Mouse (Mus musculus) intestine, embryonic 14.5 days (tissue): ENCODE measurements around the gene Aanat. TPM values are rescaled to one million over a fixed set of nuclear protein-coding genes. Genes with fewer than 3 reads are reported as not detected.

ENCODE experiments used
- ATAC-seq: fragments of 200-750 bp; cut with Nextera tagmentation; replicated peaks from 2 replicates; pipeline ENCODE4 v1.8.0; 2017; ENCODE audit warnings: low read depth, moderate number of reproducible peaks, moderate TSS enrichment, moderate library complexity; ENCODE audit not compliant: low FRiP score, low TSS enrichment
- DNase-seq: peaks from one replicate; pipeline ENCODE4 v3.0.0-alpha.2; 2018; ENCODE audit warnings: low spot score
- H3K27ac ChIP-seq: fragments of 300-500 bp; sonication (generic); 2 replicates; pipeline ENCODE4 v1.5.1; 2014; ENCODE audit warnings: low read depth, mild to moderate bottlenecking, control low read depth
- H3K27me3 ChIP-seq: fragments of 300-500 bp; sonication (generic); replicated peaks from 2 replicates; pipeline ENCODE4 v1.6.1; 2014; ENCODE audit warnings: low read length, control low read depth; ENCODE audit not compliant: control insufficient read depth, insufficient read depth
- H3K36me3 ChIP-seq: fragments of 300-500 bp; sonication (generic); 2 replicates; pipeline ENCODE4 v1.6.1; 2014; ENCODE audit warnings: low read length, control low read depth; ENCODE audit not compliant: control insufficient read depth, insufficient read depth
- H3K4me1 ChIP-seq: fragments of 300-500 bp; sonication (generic); replicated peaks from 2 replicates; pipeline ENCODE4 v1.6.1; 2014; ENCODE audit warnings: low read length, control low read depth, mixed read lengths; ENCODE audit not compliant: control insufficient read depth, insufficient read depth
- H3K4me2 ChIP-seq: fragments of 300-500 bp; sonication (generic); 2 replicates; pipeline ENCODE4 v1.6.1; 2014; ENCODE audit warnings: low read length
- H3K4me3 ChIP-seq: fragments of 300-500 bp; sonication (generic); 2 replicates; pipeline ENCODE4 v1.5.1; 2014; ENCODE audit warnings: low read depth, low read length, control low read depth, mixed read lengths
- H3K9ac ChIP-seq: fragments of 300-500 bp; sonication (generic); 2 replicates; pipeline ENCODE4 v1.6.1; 2014; ENCODE audit warnings: mild to moderate bottlenecking, low read length
- H3K9me3 ChIP-seq: fragments of 300-500 bp; sonication (generic); 2 replicates; pipeline ENCODE4 v1.6.1; 2016; ENCODE audit warnings: low read length, control low read depth; ENCODE audit not compliant: control insufficient read depth
- WGBS: fragments of 180-500 bp; shearing (Covaris S2); extraction: QIAGEN DNeasy Blood & Tissue Kit; methylation state at CpG from one replicate; pipeline ENCODE4 v1.1.7; 2014; 5-methylcytosine and 5-hydroxymethylcytosine counted together
- polyA plus RNA-seq: library from polyadenylated mRNA; unstranded; fragments of >200 nt; fragmentation: Nextera tagmentation; extraction: Ambion mirVana; gene quantifications from 2 replicates; pipeline ENCODE4 v1.2.1, GENCODE M21; 2014

Gene Aanat
- polyA plus RNA-seq, 1 experiment from 2014 or later = not detected

DNA sequence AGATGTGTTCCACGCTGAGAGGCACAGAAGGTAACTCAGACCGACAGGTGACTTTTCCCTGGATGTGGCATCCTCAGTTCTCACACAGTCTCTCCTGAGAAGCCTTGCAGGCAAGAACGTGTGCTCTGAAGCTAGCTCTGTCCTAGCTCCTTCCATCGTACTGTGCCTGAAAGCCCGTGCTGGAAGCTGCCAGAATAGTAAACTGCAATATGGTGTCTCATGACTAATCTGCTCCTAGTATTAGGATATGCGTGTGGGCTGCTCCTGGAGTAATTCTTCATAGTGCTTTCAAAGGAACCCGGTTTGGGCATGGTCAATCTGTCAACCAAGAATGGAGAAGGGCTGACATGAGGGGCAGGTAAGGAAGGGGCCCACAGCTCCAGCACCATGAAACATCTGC lies 15.4 kb upstream of the Aanat start:
- Histone ChIP-seq H3K36me3 (no peaks in the 10 kb centered on the region), H3K9me3 (no peaks in the 10 kb centered on the region), H3K4me1 (peaks cover 26% of the 10 kb centered on the region), H3K27me3 (no peaks in the 10 kb centered on the region), H3K4me2 (no peak overlapping the region), H3K4me3 (no peak overlapping the region), H3K9ac (no peak overlapping the region), H3K27ac (no peak overlapping the region)
- DNase-seq (no peak), ATAC-seq (no peak)
- 76% methylated on average over 7 of the region's 7 CpGs for WGBS

- no peaks in the 10 kb centered on the region for H3K9me3 ChIP-seq
- H3K36me3 ChIP-seq = no peaks in the 10 kb centered on the region
- H3K27ac ChIP-seq = no peak overlapping the region
- 74% methylated on average over 19 of the region's 19 CpGs for WGBS
- DNase-seq (no peak), ATAC-seq (no peak; the same call in 1 of the 2 replicates)
- H3K27me3 ChIP-seq = no peaks in the 10 kb centered on the region
- H3K4me3 ChIP-seq = no peak overlapping the region
- H3K4me1 ChIP-seq = peaks cover 24% of the 10 kb centered on the region
- no peak overlapping the region for H3K9ac ChIP-seq
- no peak overlapping the region for H3K4me2 ChIP-seq
Observed at GRCm38 (mm10) chr11:116571767-116572679, 14.2 kb upstream of the Aanat start.

DNA sequence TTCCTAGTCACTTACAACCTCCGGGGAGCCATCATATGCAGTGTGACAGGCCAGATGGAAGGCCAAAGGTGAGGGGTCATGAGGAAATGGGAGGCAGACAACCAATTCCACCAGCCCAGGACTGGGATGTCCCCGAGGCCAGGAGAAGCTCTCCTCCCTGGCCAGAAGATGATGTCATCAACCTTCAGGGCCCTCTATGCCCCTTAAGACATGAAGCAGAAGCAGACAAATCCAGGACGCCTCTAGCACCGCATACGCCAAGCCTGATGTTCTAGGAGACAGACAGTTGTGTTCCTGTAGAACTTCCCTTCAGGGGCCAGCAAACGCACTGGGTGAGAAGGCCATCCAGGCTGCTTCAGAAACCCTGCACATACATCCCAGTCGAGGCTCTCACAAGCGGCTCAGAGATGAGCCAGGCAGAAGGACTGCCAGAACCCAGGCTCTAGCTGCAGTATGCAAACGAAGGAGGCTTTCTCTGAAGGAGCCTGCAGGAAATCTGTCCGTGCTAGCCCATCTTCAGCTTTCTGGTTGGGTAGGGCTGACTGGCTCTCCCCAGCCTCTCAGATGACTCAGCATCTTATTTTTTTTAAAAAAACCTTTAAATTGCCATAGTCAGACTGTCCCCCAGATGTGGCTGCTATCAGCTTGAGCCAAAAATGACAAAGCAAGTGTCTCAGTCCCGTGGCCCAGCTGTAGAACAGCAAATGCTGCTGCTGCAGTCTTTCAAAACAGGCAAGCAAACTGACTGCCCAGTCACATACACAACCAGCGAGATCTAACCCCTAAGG lies 13.3 kb upstream of the Aanat start:
- H3K4me2 ChIP-seq = no peak overlapping the region
- no peak overlapping the region for H3K27ac ChIP-seq
- no peaks in the 10 kb centered on the region for H3K27me3 ChIP-seq
- H3K4me1 ChIP-seq = peaks cover 24% of the 10 kb centered on the region
- WGBS = 46% methylated on average over 12 of the region's 12 CpGs
- no peak for ATAC-seq
- H3K4me3 ChIP-seq = no peak overlapping the region
- H3K36me3 ChIP-seq = no peaks in the 10 kb centered on the region
- H3K9ac ChIP-seq = no peak overlapping the region
- DNase-seq = no peak
- H3K9me3 ChIP-seq = no peaks in the 10 kb centered on the region

DNA sequence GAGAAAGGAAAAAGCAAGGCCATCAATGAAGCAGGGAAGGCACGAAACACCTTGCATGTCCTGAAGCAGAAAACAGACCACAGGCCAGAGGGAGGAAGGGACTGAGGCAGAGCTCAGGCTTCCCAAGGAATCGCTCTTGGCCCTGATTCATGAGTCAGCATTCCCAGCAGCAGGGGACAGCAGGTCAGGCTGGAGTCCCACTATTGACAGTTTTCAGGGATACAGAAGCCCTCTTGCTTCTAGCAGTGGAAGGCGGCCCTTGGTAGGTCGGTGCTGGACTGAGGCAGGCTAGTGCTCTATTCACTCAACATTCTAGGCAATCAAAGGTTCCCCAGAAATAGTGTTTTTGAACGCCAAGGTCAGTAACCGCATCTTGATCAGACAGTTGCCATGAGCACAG lies 11.7 kb upstream of the Aanat start:
- H3K4me2 ChIP-seq = no peak overlapping the region
- no peak overlapping the region for H3K4me3 ChIP-seq
- no peak overlapping the region for H3K27ac ChIP-seq
- 66% methylated on average over 6 of the region's 6 CpGs for WGBS
- no peak for DNase-seq
- H3K9me3 ChIP-seq = no peaks in the 10 kb centered on the region
- ATAC-seq = no peak
- no peaks in the 10 kb centered on the region for H3K36me3 ChIP-seq
- no peaks in the 10 kb centered on the region for H3K27me3 ChIP-seq
- no peak overlapping the region for H3K9ac ChIP-seq
- peaks cover 24% of the 10 kb centered on the region for H3K4me1 ChIP-seq

DNA sequence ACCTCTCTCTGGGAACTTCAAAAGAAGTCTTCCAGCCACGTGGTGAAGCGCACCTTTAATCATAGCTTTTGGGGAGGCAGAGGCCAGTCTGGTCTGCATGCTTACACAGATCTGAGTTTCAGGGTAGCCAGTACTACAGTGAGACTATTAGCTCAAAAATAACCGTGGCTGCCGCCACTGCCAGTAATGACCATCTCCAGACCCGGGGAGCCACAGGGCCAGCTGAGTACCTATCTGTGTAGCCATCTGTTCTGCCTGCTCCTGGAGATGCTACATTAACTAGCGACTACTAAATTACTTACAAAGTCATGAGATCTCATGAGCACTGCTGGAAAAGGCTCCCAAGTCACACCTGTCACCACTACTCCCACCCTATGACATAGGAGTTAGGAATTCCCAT lies 11.2 kb upstream of the Aanat start:
- Histone ChIP-seq H3K4me2 (no peak overlapping the region), H3K27me3 (no peaks in the 10 kb centered on the region), H3K4me3 (no peak overlapping the region), H3K36me3 (no peaks in the 10 kb centered on the region), H3K27ac (no peak overlapping the region), H3K9me3 (no peaks in the 10 kb centered on the region), H3K4me1 (peaks cover 28% of the 10 kb centered on the region), H3K9ac (no peak overlapping the region)
- DNase-seq = no peak
- no peak for ATAC-seq
- 69% methylated on average over 6 of the region's 6 CpGs for WGBS

DNA sequence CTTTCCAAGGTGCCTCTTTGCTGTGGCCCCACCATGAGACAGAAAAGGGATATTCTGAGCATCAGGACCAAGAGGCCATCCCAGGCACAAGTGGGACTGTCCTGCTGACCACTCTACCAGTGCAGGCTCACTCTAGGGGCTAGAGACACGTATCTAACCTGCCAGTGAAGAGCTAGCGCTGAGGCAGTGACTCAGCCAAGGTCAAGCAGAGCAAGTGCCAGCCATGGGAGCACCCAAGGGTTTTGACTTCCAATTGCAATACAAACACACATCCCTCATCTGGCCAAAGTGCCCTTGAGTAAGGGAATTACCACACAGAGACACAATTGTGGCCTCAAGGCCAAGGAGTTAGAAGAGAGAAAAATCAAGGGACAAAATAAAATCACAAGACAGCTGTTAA lies 10.8 kb upstream of the Aanat start:
- peaks cover 32% of the 10 kb centered on the region for H3K4me1 ChIP-seq
- H3K27me3 ChIP-seq = no peaks in the 10 kb centered on the region
- H3K4me3 ChIP-seq = no peak overlapping the region
- no peak for DNase-seq
- H3K9me3 ChIP-seq = no peaks in the 10 kb centered on the region
- no peaks in the 10 kb centered on the region for H3K36me3 ChIP-seq
- WGBS = 94% methylated on average over 2 of the region's 2 CpGs
- no peak for ATAC-seq
- H3K4me2 ChIP-seq = no peak overlapping the region
- no peak overlapping the region for H3K27ac ChIP-seq
- H3K9ac ChIP-seq = no peak overlapping the region

- Histone ChIP-seq H3K9me3 (no peaks in the 10 kb centered on the region), H3K27ac (no peak overlapping the region), H3K4me1 (peaks cover 13% of the 10 kb centered on the region; the same call in 1 of the 2 replicates), H3K36me3 (no peaks in the 10 kb centered on the region), H3K9ac (no peak overlapping the region), H3K27me3 (no peaks in the 10 kb centered on the region), H3K4me3 (no peak overlapping the region), H3K4me2 (no peak overlapping the region)
- 95% methylated on average over 3 of the region's 3 CpGs for WGBS
- no peak for DNase-seq
- ATAC-seq = no peak
Observed at GRCm38 (mm10) chr11:116579280-116579679, 7.0 kb upstream of the Aanat start.

- Histone ChIP-seq H3K9me3 (no peaks in the 10 kb centered on the region), H3K9ac (peak overlapping the region; percentile 86), H3K27ac (no peak overlapping the region; the same call in 1 of the 2 replicates), H3K4me2 (peak overlapping the region; percentile 90), H3K4me1 (peaks cover 11% of the 10 kb centered on the region; the same call in 1 of the 2 replicates), H3K36me3 (no peaks in the 10 kb centered on the region), H3K4me3 (peak overlapping the region; percentile 98), H3K27me3 (no peaks in the 10 kb centered on the region)
- 24% methylated on average over 10 of the region's 10 CpGs for WGBS
- no peak for ATAC-seq
- DNase-seq = peak; percentile 56
Observed at GRCm38 (mm10) chr11:116580031-116580652, 6.1 kb upstream of the Aanat start.
